Mouse (Mus musculus): ENCODE results near the gene Man2a2.
A peak's percentile ranks its signal among the peaks of the same experiment; 100 is the strongest.
"Not testable (repeated sequence)": the region's sequence is repeated elsewhere in the genome, so short reads cannot be mapped to it uniquely, and the experiment has no call there.

Gene Man2a2

GRCm38 (mm10) chr7:80400099-80400498 lies 28.9 kb upstream of the Man2a2 start:
- peak; percentile 89 for DNase-seq

GRCm38 (mm10) chr7:80398654-80399444 lies 27.7 kb upstream of the Man2a2 start:
- no peak for DNase-seq

GRCm38 (mm10) chr7:80397986-80398385 lies 26.8 kb upstream of the Man2a2 start:
- DNase-seq, result no peak

- DNase-seq, result not testable (repeated sequence)
Measured at GRCm38 (mm10) chr7:80396427-80396826, 25.3 kb upstream of the Man2a2 start.

GRCm38 (mm10) chr7:80394600-80394999 lies 23.4 kb upstream of the Man2a2 start:
- no peak for DNase-seq

GRCm38 (mm10) chr7:80392119-80392518 lies 20.9 kb upstream of the Man2a2 start:
- DNase-seq, result no peak

GRCm38 (mm10) chr7:80387633-80388543 lies 16.7 kb upstream of the Man2a2 start, which contains the start of gene Fes:
TSS of gene Fes (minus strand) at chr7:80387946.
- peak; percentile 90 for DNase-seq

- peak; percentile 53 for DNase-seq
Measured at GRCm38 (mm10) chr7:80387033-80387632, 16.0 kb upstream of the Man2a2 start.

GRCm38 (mm10) chr7:80386235-80386930 lies 15.2 kb upstream of the Man2a2 start:
- DNase-seq, result peak; percentile 96

GRCm38 (mm10) chr7:80382919-80383318 lies 11.7 kb upstream of the Man2a2 start:
- DNase-seq, result no peak

GRCm38 (mm10) chr7:80379531-80379930 lies 8.4 kb upstream of the Man2a2 start:
- DNase-seq, result peak; percentile 56

- DNase-seq, result peak; percentile 86
Measured at GRCm38 (mm10) chr7:80377471-80377870, 6.3 kb upstream of the Man2a2 start.

GRCm38 (mm10) chr7:80376192-80376591 lies 5.0 kb upstream of the Man2a2 start:
- DNase-seq, result no peak

GRCm38 (mm10) chr7:80375376-80376039 lies 4.3 kb upstream of the Man2a2 start:
- DNase-seq, result peak; percentile 62

- DNase-seq, result no peak
Measured at GRCm38 (mm10) chr7:80374733-80375132, 3.6 kb upstream of the Man2a2 start.

- no peak for DNase-seq
Measured at GRCm38 (mm10) chr7:80374280-80374679, 3.1 kb upstream of the Man2a2 start.

- DNase-seq, result no peak
Measured at GRCm38 (mm10) chr7:80373850-80374249, 2.7 kb upstream of the Man2a2 start.

GRCm38 (mm10) chr7:80373352-80373751 lies 2.2 kb upstream of the Man2a2 start:
- DNase-seq, result no peak

- DNase-seq, result no peak
Measured at GRCm38 (mm10) chr7:80372667-80373066, 1.5 kb upstream of the Man2a2 start.

- no peak for DNase-seq
Measured at GRCm38 (mm10) chr7:80372166-80372565, 991 bp upstream of the Man2a2 start.

- DNase-seq, result peak; percentile 83
Measured at GRCm38 (mm10) chr7:80370649-80371040, 530 bp downstream of the Man2a2 start.

- DNase-seq, result peak; percentile 36
Measured at GRCm38 (mm10) chr7:80369967-80370431, 1.2 kb downstream of the Man2a2 start.

Measured in lung, postnatal 36 days (tissue).